Mouse (Mus musculus) hindbrain, postnatal 0 days (tissue): ENCODE data around the gene Prss29. TPM values are rescaled to one million over a fixed set of nuclear protein-coding genes. Genes with fewer than 3 reads are reported as not detected.

Experiments
- ATAC-seq: fragments of 200-750 bp; cut with Nextera tagmentation; 2 replicates; pipeline ENCODE4 v1.8.0; 2017; ENCODE audit warnings: mild to moderate bottlenecking, moderate TSS enrichment, moderate library complexity
- DNase-seq: peaks from one replicate; pipeline ENCODE4 v3.0.0-alpha.2; 2015; ENCODE audit warnings: low spot score
- H3K27ac ChIP-seq: fragments of 300-500 bp; sonication (generic); 2 replicates; pipeline ENCODE4 v1.5.1; 2014; ENCODE audit warnings: mild to moderate bottlenecking
- H3K27me3 ChIP-seq: fragments of 300-500 bp; sonication (generic); 2 replicates; pipeline ENCODE4 v1.6.1; 2014; ENCODE audit warnings: low read length, mixed read lengths; ENCODE audit not compliant: insufficient read depth
- H3K36me3 ChIP-seq: fragments of 300-500 bp; sonication (generic); 2 replicates; pipeline ENCODE4 v1.6.1; 2014; ENCODE audit warnings: low read length, mixed read lengths; ENCODE audit not compliant: insufficient read depth
- H3K4me1 ChIP-seq: fragments of 300-500 bp; sonication (generic); 2 replicates; pipeline ENCODE4 v1.6.1; 2014; ENCODE audit warnings: antibody characterized with exemption, low read length, mixed read lengths; ENCODE audit not compliant: insufficient read depth
- H3K4me2 ChIP-seq: fragments of 300-500 bp; sonication (generic); 2 replicates; pipeline ENCODE4 v1.6.1; 2014; ENCODE audit warnings: low read depth, mild to moderate bottlenecking, low read length, moderate library complexity, mixed read lengths
- H3K4me3 ChIP-seq: fragments of 300-500 bp; sonication (generic); 2 replicates; pipeline ENCODE4 v1.5.1; 2014; ENCODE audit warnings: low read length
- H3K9ac ChIP-seq: fragments of 300-500 bp; sonication (generic); replicated peaks from 2 replicates; pipeline ENCODE4 v1.6.1; 2014; ENCODE audit warnings: mild to moderate bottlenecking, low read length, moderate library complexity, mixed read lengths
- H3K9me3 ChIP-seq: fragments of 300-500 bp; sonication (generic); 2 replicates; pipeline ENCODE4 v1.6.1; 2016; ENCODE audit warnings: low read length, mixed read lengths
- CTCF ChIP-seq: IDR thresholded peaks from 2 replicates; pipeline ENCODE4 v1.5.1; 2016; ENCODE audit warnings: antibody characterized with exemption, control low read depth, low read depth
- WGBS: fragments of 180-500 bp; shearing (Covaris S2); extraction: QIAGEN DNeasy Blood & Tissue Kit; methylation state at CpG from one replicate; pipeline ENCODE4 v1.1.7; 2014; 5-methylcytosine and 5-hydroxymethylcytosine counted together
- polyA plus RNA-seq: library from polyadenylated mRNA; unstranded; fragments of >200 nt; fragmentation: Nextera tagmentation; extraction: Ambion mirVana; gene quantifications from 2 replicates; pipeline ENCODE4 v1.2.1, GENCODE M21; 2015
- total RNA-seq: library from RNA; depleted of rRNA; stranded (reverse); fragments of >200 nt; gene quantifications from 2 replicates; pipeline ENCODE4 v1.2.3, GENCODE M21; 2014; rRNA removed

Prss29 gene
- not detected in 2 replicates for total RNA-seq
- polyA plus RNA-seq: not detected in 2 replicates

GRCm38 (mm10) chr17:25318354-25318753 lies at the start of gene Prss29:
Gene Prss29 (plus strand): TSS chr17:25318654.
- no peak within 1 kb of the TSS for H3K4me3 ChIP-seq
- H3K9ac ChIP-seq: no peak within 1 kb of the TSS
- no peak within 1 kb of the TSS for H3K27ac ChIP-seq
- DNase-seq: no peak
- H3K36me3 ChIP-seq: no peaks in the 10 kb centered on the region
- 68% methylated on average over 5 of the region's 5 CpGs for WGBS
- no peak for ATAC-seq
- no peaks in the 10 kb centered on the region for H3K4me1 ChIP-seq
- no peak for TF ChIP-seq CTCF
- no peaks in the 10 kb centered on the region for H3K9me3 ChIP-seq
- H3K27me3 ChIP-seq: no peaks in the 10 kb centered on the region
- H3K4me2 ChIP-seq: no peak within 1 kb of the TSS

GRCm38 (mm10) chr17:25270795-25271335 lies 47.6 kb upstream of the Prss29 start:
- ATAC-seq (no peak), DNase-seq (no peak)
- no peaks in the 10 kb centered on the region for H3K9me3 ChIP-seq
- H3K4me3 ChIP-seq: no peak overlapping the region
- H3K4me2 ChIP-seq: peak overlapping the region; percentile 99
- H3K36me3 ChIP-seq: peaks cover 33% of the 10 kb centered on the region
- H3K4me1 ChIP-seq: peaks cover 23% of the 10 kb centered on the region
- WGBS: 74% methylated on average over 2 of the region's 2 CpGs
- H3K27ac ChIP-seq: no peak overlapping the region
- no peaks in the 10 kb centered on the region for H3K27me3 ChIP-seq
- peak overlapping the region; percentile 96; the same call in 1 of the 2 replicates for H3K9ac ChIP-seq
- no peak for TF ChIP-seq CTCF

- TF ChIP-seq CTCF: 0 out of 2 replicates have a peak, but pooled peaks have one; percentile 13
- Histone ChIP-seq H3K9ac (peak overlapping the region; percentile 96), H3K4me3 (peak overlapping the region; percentile 82), H3K4me1 (peaks cover 23% of the 10 kb centered on the region), H3K27ac (peak overlapping the region; percentile 98), H3K9me3 (no peaks in the 10 kb centered on the region), H3K4me2 (peak overlapping the region; percentile 99), H3K27me3 (no peaks in the 10 kb centered on the region), H3K36me3 (peaks cover 18% of the 10 kb centered on the region)
- WGBS: under 1% methylated on average over 10 of the region's 10 CpGs
- no peak for ATAC-seq
- DNase-seq: no peak
Measured at GRCm38 (mm10) chr17:25272326-25272725, 46.1 kb upstream of the Prss29 start.

- H3K9ac ChIP-seq: peak overlapping the region; percentile 96
- peak; percentile 93 for DNase-seq
- under 1% methylated on average over 77 of the region's 92 CpGs for WGBS
- H3K4me3 ChIP-seq: peak overlapping the region; percentile 82
- H3K9me3 ChIP-seq: no peaks in the 10 kb centered on the region
- peak overlapping the region; percentile 99 for H3K4me2 ChIP-seq
- no peaks in the 10 kb centered on the region for H3K27me3 ChIP-seq
- TF ChIP-seq CTCF: no peak
- H3K36me3 ChIP-seq: peaks cover 10% of the 10 kb centered on the region; the same call in 1 of the 2 replicates
- peaks cover 23% of the 10 kb centered on the region for H3K4me1 ChIP-seq
- peak; percentile 92 for ATAC-seq
- H3K27ac ChIP-seq: peak overlapping the region; percentile 98
Measured at GRCm38 (mm10) chr17:25272951-25273705, 45.3 kb upstream of the Prss29 start.

GRCm38 (mm10) chr17:25273706-25274501 lies 44.5 kb upstream of the Prss29 start:
- under 1% methylated on average over 42 of the region's 45 CpGs for WGBS
- Histone ChIP-seq H3K27me3 (no peaks in the 10 kb centered on the region), H3K36me3 (peaks cover 3% of the 10 kb centered on the region; the same call in 1 of the 2 replicates), H3K4me2 (peak overlapping the region; percentile 99), H3K4me3 (peak overlapping the region; percentile 82), H3K27ac (peak overlapping the region; percentile 98), H3K9me3 (no peaks in the 10 kb centered on the region), H3K9ac (peak overlapping the region; percentile 96), H3K4me1 (peaks cover 23% of the 10 kb centered on the region)
- ATAC-seq (peak; percentile 93), DNase-seq (peak; percentile 97)
- peak; percentile 82 for TF ChIP-seq CTCF

GRCm38 (mm10) chr17:25274571-25275346 lies 43.7 kb upstream of the Prss29 start, which contains the start of gene Ube2i:
Gene Ube2i (minus strand): TSS chr17:25274622.
- no peak for TF ChIP-seq CTCF
- Histone ChIP-seq H3K36me3 (no peaks in the 10 kb centered on the region), H3K4me2 (peak within 1 kb of the TSS; percentile 99), H3K9ac (peak within 1 kb of the TSS; percentile 96), H3K27ac (peak within 1 kb of the TSS; percentile 98), H3K4me1 (peaks cover 23% of the 10 kb centered on the region), H3K4me3 (peak within 1 kb of the TSS; percentile 82), H3K27me3 (no peaks in the 10 kb centered on the region), H3K9me3 (no peaks in the 10 kb centered on the region)
- ATAC-seq (no peak), DNase-seq (no peak)
- 75% methylated on average over 9 of the region's 9 CpGs for WGBS
